8 mouse cellular contexts compared by ENCODE assay signal in genomic region chr10:8715679-8716284, GRCm38 (mm10).
DNase-seq lines count a peak whose midpoint lies in the region; ATAC-seq and TF ChIP-seq lines count a peak whose summit lies in the region.

No protein-coding gene starts in this region.

- H3K4me3 ChIP-seq in thymus, adult 2 months (ENCODE audit: control insufficient read depth, insufficient read depth, low read length): no peak overlapping the region
- H3K4me3 ChIP-seq in kidney, adult 2 months (ENCODE audit: insufficient read depth, low read depth, low read length): no peak overlapping the region
- H3K4me3 ChIP-seq in limb, embryonic 10.5 days: no peak overlapping the region
- H3K4me3 ChIP-seq in midbrain, embryonic 15.5 days: no peak overlapping the region

- ATAC-seq in midbrain, embryonic 15.5 days (replicated peaks): peak; percentile 87

- no peak overlapping the region for H3K27ac ChIP-seq in thymus, adult 2 months (ENCODE audit: control insufficient read depth, insufficient read depth, low read length)
- no peak overlapping the region for H3K27ac ChIP-seq in kidney, adult 2 months (ENCODE audit: insufficient read depth, low read depth, low read length)
- H3K27ac ChIP-seq in limb, embryonic 10.5 days: no peak overlapping the region
- no peak overlapping the region for H3K27ac ChIP-seq in midbrain, embryonic 15.5 days

- no peaks in the 10 kb centered on the region for H3K4me1 ChIP-seq in thymus, adult 2 months (replicated peaks; ENCODE audit: control insufficient read depth, insufficient read depth, low read length)
- H3K4me1 ChIP-seq in kidney, adult 2 months (ENCODE audit: control insufficient read depth, insufficient read depth, low read length): no peaks in the 10 kb centered on the region; the same call in 1 of the 2 replicates
- no peaks in the 10 kb centered on the region for H3K4me1 ChIP-seq in limb, embryonic 10.5 days
- no peaks in the 10 kb centered on the region for H3K4me1 ChIP-seq in midbrain, embryonic 15.5 days

- H3K27me3 ChIP-seq in thymus, adult 2 months (ENCODE audit: control insufficient read depth, insufficient read depth, low read length): no peaks in the 10 kb centered on the region
- no peaks in the 10 kb centered on the region for H3K27me3 ChIP-seq in kidney, adult 2 months (replicated peaks; ENCODE audit: control insufficient read depth, insufficient read depth, low read length)
- H3K27me3 ChIP-seq in limb, embryonic 10.5 days (ENCODE audit: low read depth, poor library complexity, severe bottlenecking): no peaks in the 10 kb centered on the region
- H3K27me3 ChIP-seq in midbrain, embryonic 15.5 days (replicated peaks): no peaks in the 10 kb centered on the region

- H3K9ac ChIP-seq in midbrain, embryonic 15.5 days: no peak overlapping the region

- no peaks in the 10 kb centered on the region for H3K36me3 ChIP-seq in thymus, adult 2 months (ENCODE audit: control insufficient read depth, insufficient read depth, low read length)
- no peaks in the 10 kb centered on the region for H3K36me3 ChIP-seq in kidney, adult 2 months (ENCODE audit: control insufficient read depth, insufficient read depth, low read length)
- 0 out of 2 replicates have a peak, but pooled peaks cover under 1% of the 10 kb centered on the region for H3K36me3 ChIP-seq in limb, embryonic 10.5 days
- no peaks in the 10 kb centered on the region for H3K36me3 ChIP-seq in midbrain, embryonic 15.5 days (replicated peaks)

- H3K4me2 ChIP-seq in midbrain, embryonic 15.5 days: no peak overlapping the region

- peak; percentile 97 for TF ChIP-seq CTCF in thymus, adult 2 months (IDR thresholded peaks at IDR 0.05; ENCODE audit: borderline replicate concordance, control insufficient read depth, extremely low read depth, insufficient read depth, low read length, poor library complexity)
- TF ChIP-seq CTCF in kidney, adult 2 months (conservative IDR thresholded peaks at IDR 0.05; ENCODE audit: insufficient read depth, insufficient read length, low read depth, low read length): peak; percentile 88

- 16% methylated on average over 12 of the region's 12 CpGs for WGBS in thymus, adult 2 months
- WGBS in kidney, adult 2 months: 18% methylated on average over 12 of the region's 12 CpGs
- WGBS in limb, embryonic 10.5 days: 19% methylated on average over 12 of the region's 12 CpGs
- 21% methylated on average over 12 of the region's 12 CpGs for WGBS in midbrain, embryonic 15.5 days

- H3K9me3 ChIP-seq in limb, embryonic 10.5 days (replicated peaks): no peaks in the 10 kb centered on the region
- no peaks in the 10 kb centered on the region for H3K9me3 ChIP-seq in midbrain, embryonic 15.5 days

- TF ChIP-seq POLR2A in thymus, adult 2 months (IDR thresholded peaks at IDR 0.05; ENCODE audit: control insufficient read depth, extremely low read depth, insufficient read depth, low read length, poor library complexity): no peak
- TF ChIP-seq POLR2A in kidney, adult 2 months (IDR thresholded peaks at IDR 0.05; ENCODE audit: low read depth, low read length): no peak

- peak; percentile 62 for DNase-seq in thymus, adult 2 months
- no peak for DNase-seq in thymus, adult 18-20 months
- DNase-seq in embryo, embryonic 9.5 days (ENCODE audit: extremely low spot score): peak; percentile 77
- peak; percentile 50 for DNase-seq in heart, adult 8-10 months (ENCODE audit: low spot score)
- DNase-seq in kidney, adult 2 months: peak; percentile 74
- peak; percentile 90 for DNase-seq in limb, embryonic 10.5 days (ENCODE audit: low spot score)
- DNase-seq in spleen, adult 12 weeks (ENCODE audit: low spot score): peak; percentile 20

Comparison
In these comparisons a context has a peak if more than half of its experiments do, and no peak if none do; other contexts are left out.
1. DNase-seq: peak in thymus, adult 2 months (single experiment), embryo, embryonic 9.5 days (single experiment), heart, adult 8-10 months (single experiment), kidney, adult 2 months (single experiment), limb, embryonic 10.5 days (single experiment) and spleen, adult 12 weeks (single experiment); none in thymus, adult 18-20 months (0 of 2).